Mouse (Mus musculus): ENCODE results near the gene Jmjd6. TPM values are rescaled to one million over a fixed set of nuclear protein-coding genes. Genes with fewer than 3 reads are reported as not detected.

The Jmjd6 gene
- polyA plus RNA-seq, 1 experiment from 2014 or later, result 73.3 TPM

DNA sequence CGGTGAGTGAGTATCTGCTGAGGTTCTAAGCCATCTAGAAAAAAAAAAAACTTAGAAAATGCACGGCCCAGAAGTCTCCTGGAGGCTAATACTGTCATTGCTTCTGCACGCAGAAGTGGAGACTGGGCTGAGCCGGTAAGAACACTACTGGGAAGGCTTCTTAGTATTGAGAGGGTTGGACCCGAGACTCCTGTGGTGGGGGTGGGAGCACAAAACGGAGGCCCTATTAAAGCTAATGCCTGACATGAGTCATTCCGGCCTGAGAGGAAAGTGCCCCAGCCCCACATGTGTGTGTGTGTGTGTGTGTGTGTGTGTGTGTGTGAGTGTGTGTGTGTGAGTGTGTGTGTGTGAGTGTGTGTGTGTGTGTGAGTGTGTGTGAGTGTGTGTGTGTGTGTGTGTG is 36.1 kb downstream of the Jmjd6 start:
- peak overlapping the region; percentile 59 for H3K27ac ChIP-seq (ENCODE audit: low read length)
- H3K36me3 ChIP-seq (ENCODE audit: control insufficient read depth, insufficient read depth), result no peaks in the 10 kb centered on the region
- peaks cover 13% of the 10 kb centered on the region for H3K4me1 ChIP-seq (ENCODE audit: control insufficient read depth, insufficient read depth, low read length)
- no peak for ATAC-seq (replicated peaks; ENCODE audit: extremely low read depth, insufficient read depth, low FRiP score)
- H3K27me3 ChIP-seq (ENCODE audit: control insufficient read depth, insufficient read depth, low read length), result no peaks in the 10 kb centered on the region; the same call in 1 of the 2 replicates
- H3K9ac ChIP-seq (ENCODE audit: low read length), result no peak overlapping the region
- H3K9me3 ChIP-seq (replicated peaks; ENCODE audit: control insufficient read depth, low read length), result no peaks in the 10 kb centered on the region
- 45% methylated on average over 7 of the region's 7 CpGs for WGBS
- H3K4me2 ChIP-seq (ENCODE audit: low read depth, low read length), result no peak overlapping the region
- no peak overlapping the region for H3K4me3 ChIP-seq (ENCODE audit: low read length)

- H3K27ac ChIP-seq (ENCODE audit: low read length), result peak overlapping the region; percentile 60; the same call in 1 of the 2 replicates
- no peaks in the 10 kb centered on the region; the same call in 1 of the 2 replicates for H3K27me3 ChIP-seq (ENCODE audit: control insufficient read depth, insufficient read depth, low read length)
- H3K4me3 ChIP-seq (ENCODE audit: low read length), result no peak overlapping the region
- 0 out of 2 replicates have a peak, but pooled peaks have one; percentile 31 for ATAC-seq (replicated peaks; ENCODE audit: extremely low read depth, insufficient read depth, low FRiP score)
- 67% methylated on average over 15 of the region's 15 CpGs for WGBS
- H3K9me3 ChIP-seq (replicated peaks; ENCODE audit: control insufficient read depth, low read length), result no peaks in the 10 kb centered on the region
- no peaks in the 10 kb centered on the region for H3K36me3 ChIP-seq (ENCODE audit: control insufficient read depth, insufficient read depth)
- peaks cover 9% of the 10 kb centered on the region for H3K4me1 ChIP-seq (ENCODE audit: control insufficient read depth, insufficient read depth, low read length)
- no peak overlapping the region for H3K9ac ChIP-seq (ENCODE audit: low read length)
- H3K4me2 ChIP-seq (ENCODE audit: low read depth, low read length), result no peak overlapping the region
Measured at GRCm38 (mm10) chr11:116806136-116807071, 36.8 kb downstream of the Jmjd6 start.

- H3K9me3 ChIP-seq (replicated peaks; ENCODE audit: control insufficient read depth, low read length), result no peaks in the 10 kb centered on the region
- ATAC-seq (replicated peaks; ENCODE audit: extremely low read depth, insufficient read depth, low FRiP score), result no peak
- H3K9ac ChIP-seq (ENCODE audit: low read length), result no peak overlapping the region
- H3K4me1 ChIP-seq (ENCODE audit: control insufficient read depth, insufficient read depth, low read length), result peaks cover 5% of the 10 kb centered on the region; the same call in 1 of the 2 replicates
- H3K4me3 ChIP-seq (ENCODE audit: low read length), result no peak overlapping the region
- no peaks in the 10 kb centered on the region for H3K36me3 ChIP-seq (ENCODE audit: control insufficient read depth, insufficient read depth)
- H3K4me2 ChIP-seq (ENCODE audit: low read depth, low read length), result no peak overlapping the region
- H3K27me3 ChIP-seq (ENCODE audit: control insufficient read depth, insufficient read depth, low read length), result no peaks in the 10 kb centered on the region
- 77% methylated on average over 5 of the region's 5 CpGs for WGBS
- H3K27ac ChIP-seq (ENCODE audit: low read length), result no peak overlapping the region
Measured at GRCm38 (mm10) chr11:116802709-116803108, 40.5 kb downstream of the Jmjd6 start.

DNA sequence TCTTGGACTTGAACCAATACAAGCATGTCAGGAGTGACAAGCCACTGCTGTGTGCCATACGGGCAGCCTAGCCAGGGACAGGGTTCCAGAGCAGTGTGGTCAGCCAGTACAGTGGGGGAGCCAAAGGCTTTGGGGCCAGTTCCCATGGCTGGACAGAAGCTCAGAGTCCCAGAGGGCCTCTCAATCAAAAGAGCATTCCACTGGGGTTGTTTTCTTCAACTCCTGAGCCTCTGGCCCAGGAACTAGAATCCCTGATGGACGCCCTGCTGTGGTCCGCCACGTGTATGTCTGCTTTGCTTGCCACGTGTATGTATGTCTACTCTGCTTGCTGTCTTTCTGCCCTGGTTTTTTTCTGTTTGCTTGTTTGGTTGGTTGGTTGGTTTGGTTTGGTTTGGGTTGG is 42.1 kb downstream of the Jmjd6 start:
- Histone ChIP-seq H3K4me3 (ENCODE audit: low read length) (no peak overlapping the region), H3K36me3 (ENCODE audit: control insufficient read depth, insufficient read depth) (no peaks in the 10 kb centered on the region), H3K9ac (ENCODE audit: low read length) (no peak overlapping the region), H3K4me2 (ENCODE audit: low read depth, low read length) (no peak overlapping the region), H3K27me3 (ENCODE audit: control insufficient read depth, insufficient read depth, low read length) (no peaks in the 10 kb centered on the region), H3K9me3 (replicated peaks; ENCODE audit: control insufficient read depth, low read length) (no peaks in the 10 kb centered on the region), H3K27ac (ENCODE audit: low read length) (no peak overlapping the region), H3K4me1 (ENCODE audit: control insufficient read depth, insufficient read depth, low read length) (peaks cover 5% of the 10 kb centered on the region; the same call in 1 of the 2 replicates)
- WGBS, result 66% methylated on average over 5 of the region's 5 CpGs
- ATAC-seq (replicated peaks; ENCODE audit: extremely low read depth, insufficient read depth, low FRiP score), result no peak

DNA sequence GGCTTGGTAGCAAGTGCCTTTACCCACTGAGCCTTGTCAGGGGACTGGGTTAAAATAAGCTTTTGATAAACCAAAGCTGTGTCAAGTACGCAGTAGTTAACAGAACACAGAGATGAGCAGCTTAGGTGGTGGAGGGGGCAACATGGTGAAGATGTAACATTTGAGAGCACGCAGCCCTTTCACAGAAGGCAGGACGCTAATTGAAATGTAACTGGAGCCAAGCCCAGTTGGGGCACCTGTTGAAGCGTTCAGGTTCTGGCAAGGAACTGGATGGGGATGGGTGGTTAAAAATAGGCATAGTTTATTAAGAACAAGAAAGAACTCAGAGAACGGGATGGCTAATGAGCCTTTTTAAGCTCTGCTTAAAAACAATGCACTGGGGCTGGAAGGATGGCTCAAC is 43.9 kb downstream of the Jmjd6 start:
- Histone ChIP-seq H3K4me1 (ENCODE audit: control insufficient read depth, insufficient read depth, low read length) (peaks cover 5% of the 10 kb centered on the region; the same call in 1 of the 2 replicates), H3K9ac (ENCODE audit: low read length) (0 out of 2 replicates have a peak overlapping the region, but pooled peaks have one; percentile 15), H3K9me3 (replicated peaks; ENCODE audit: control insufficient read depth, low read length) (no peaks in the 10 kb centered on the region), H3K27me3 (ENCODE audit: control insufficient read depth, insufficient read depth, low read length) (no peaks in the 10 kb centered on the region), H3K4me3 (ENCODE audit: low read length) (no peak overlapping the region), H3K36me3 (ENCODE audit: control insufficient read depth, insufficient read depth) (no peaks in the 10 kb centered on the region), H3K27ac (ENCODE audit: low read length) (peak overlapping the region; percentile 65), H3K4me2 (ENCODE audit: low read depth, low read length) (no peak overlapping the region)
- WGBS, result 48% methylated on average over 5 of the region's 5 CpGs
- peak; percentile 41; the same call in 1 of the 2 replicates for ATAC-seq (replicated peaks; ENCODE audit: extremely low read depth, insufficient read depth, low FRiP score)

Other genes with a start within 250 kb of the Jmjd6 start
- 9.9 and 10.3 TPM in 2 replicates for gene Rhbdf2, start 216.4 kb downstream of the Jmjd6 start, polyA plus RNA-seq (2015; fragmentation: Nextera tagmentation; extraction: Ambion mirVana)
- gene Prcd, start 189.9 kb downstream of the Jmjd6 start, polyA plus RNA-seq (2015; fragmentation: Nextera tagmentation; extraction: Ambion mirVana), result 1.7 and 2.5 TPM in 2 replicates
- gene Cygb, start 189.1 kb downstream of the Jmjd6 start, polyA plus RNA-seq (2015; fragmentation: Nextera tagmentation; extraction: Ambion mirVana), result 11.6 and 12.3 TPM in 2 replicates
- not detected in 2 replicates for gene St6galnac1, start 67.9 kb downstream of the Jmjd6 start, polyA plus RNA-seq (2015; fragmentation: Nextera tagmentation; extraction: Ambion mirVana)
- gene Mxra7, start 15.4 kb downstream of the Jmjd6 start, polyA plus RNA-seq (2015; fragmentation: Nextera tagmentation; extraction: Ambion mirVana), result 14.9 and 17.6 TPM in 2 replicates
- gene Mettl23, start 171 bp downstream of the Jmjd6 start, polyA plus RNA-seq (2015; fragmentation: Nextera tagmentation; extraction: Ambion mirVana), result 69.8 and 74.8 TPM in 2 replicates
- gene Mfsd11, start 9.0 kb upstream of the Jmjd6 start, polyA plus RNA-seq (2015; fragmentation: Nextera tagmentation; extraction: Ambion mirVana), result 30.5 and 39.0 TPM in 2 replicates
- 516 and 543 TPM in 2 replicates for gene Srsf2, start 9.6 kb upstream of the Jmjd6 start, polyA plus RNA-seq (2015; fragmentation: Nextera tagmentation; extraction: Ambion mirVana)
- gene Mgat5b, start 75.4 kb upstream of the Jmjd6 start, polyA plus RNA-seq (2015; fragmentation: Nextera tagmentation; extraction: Ambion mirVana), result 0.34 and 0.86 TPM in 2 replicates

Measured in heart, embryonic 16.5 days (tissue).